Mouse (Mus musculus) heart, postnatal 0 days (tissue): Measurements from ENCODE around the gene Prmt8. TPM values are rescaled to one million over a fixed set of nuclear protein-coding genes. Genes with fewer than 3 reads are reported as not detected.
A peak's percentile ranks its signal among the peaks of the same experiment; 100 is the strongest.

Source experiments
- ATAC-seq: fragments of 200-750 bp; cut with Nextera tagmentation; 2 replicates; pipeline ENCODE4 v1.8.0; 2017; ENCODE audit warnings: low read depth, moderate number of reproducible peaks, moderate library complexity; ENCODE audit not compliant: insufficient read depth
- DNase-seq: peaks from one replicate; pipeline ENCODE4 v3.0.0-alpha.2; 2016; ENCODE audit warnings: low spot score
- H3K27ac ChIP-seq: fragments of 300-500 bp; sonication (generic); 2 replicates; pipeline ENCODE4 v1.5.1; 2014; ENCODE audit warnings: low read depth, mild to moderate bottlenecking
- H3K27me3 ChIP-seq: fragments of 300-500 bp; sonication (generic); 2 replicates; pipeline ENCODE4 v1.6.1; 2014; ENCODE audit warnings: low read length, mixed read lengths; ENCODE audit not compliant: control insufficient read depth, insufficient read depth
- H3K36me3 ChIP-seq: fragments of 300-500 bp; sonication (generic); replicated peaks from 2 replicates; pipeline ENCODE4 v1.6.1; 2014; ENCODE audit warnings: low read length, mixed read lengths; ENCODE audit not compliant: control insufficient read depth, insufficient read depth
- H3K4me1 ChIP-seq: fragments of 300-500 bp; sonication (generic); 2 replicates; pipeline ENCODE4 v1.6.1; 2014; ENCODE audit warnings: antibody characterized with exemption; ENCODE audit not compliant: control insufficient read depth, insufficient read depth
- H3K4me2 ChIP-seq: fragments of 300-500 bp; sonication (generic); 2 replicates; pipeline ENCODE4 v1.6.1; 2014; ENCODE audit warnings: low read depth, mild to moderate bottlenecking, low read length, moderate library complexity
- H3K4me3 ChIP-seq: fragments of 300-500 bp; sonication (generic); 2 replicates; pipeline ENCODE4 v1.5.1; 2014; ENCODE audit warnings: low read depth, low read length
- H3K9ac ChIP-seq: fragments of 300-500 bp; sonication (generic); replicated peaks from 2 replicates; pipeline ENCODE4 v1.6.1; 2014; ENCODE audit warnings: low read depth, low read length, mixed read lengths
- H3K9me3 ChIP-seq: fragments of 300-500 bp; sonication (generic); replicated peaks from 2 replicates; pipeline ENCODE4 v1.6.1; 2016; ENCODE audit warnings: low read length; ENCODE audit not compliant: control insufficient read depth
- CTCF ChIP-seq: IDR thresholded peaks from 2 replicates; pipeline ENCODE4 v1.5.1; 2016; ENCODE audit warnings: antibody characterized with exemption, control low read depth, low read depth
- EP300 ChIP-seq: IDR thresholded peaks from 2 replicates; pipeline ENCODE4 v1.6.1; 2016; ENCODE audit warnings: antibody characterized with exemption, low read depth
- WGBS: fragments of 180-500 bp; shearing (Covaris S2); extraction: QIAGEN DNeasy Blood & Tissue Kit; methylation state at CpG from one replicate; pipeline ENCODE4 v1.1.7; 2014; 5-methylcytosine and 5-hydroxymethylcytosine counted together
- polyA plus RNA-seq: library from polyadenylated mRNA; unstranded; fragments of >200 nt; fragmentation: Nextera tagmentation; extraction: Ambion mirVana; gene quantifications from 2 replicates; pipeline ENCODE4 v1.2.1, GENCODE M21; 2015
- total RNA-seq: library from RNA; depleted of rRNA; stranded (reverse); fragments of >200 nt; gene quantifications from 2 replicates; pipeline ENCODE4 v1.2.3, GENCODE M21; 2014; ENCODE audit warnings: low replicate concordance

Prmt8 gene
- total and polyA plus RNA-seq, 2 experiments from 2014 or later: not detected

GRCm38 (mm10) chr6:127735130-127735981, 33.9 kb downstream of the Prmt8 start:
- no peak overlapping the region for H3K27ac ChIP-seq
- no peak overlapping the region for H3K4me2 ChIP-seq
- 41% methylated on average over 13 of the region's 13 CpGs for WGBS

GRCm38 (mm10) chr6:127723126-127723525, 46.1 kb downstream of the Prmt8 start:
- Histone ChIP-seq H3K4me1 (no peaks in the 10 kb centered on the region), H3K4me3 (no peak overlapping the region), H3K4me2 (no peak overlapping the region), H3K9me3 (no peaks in the 10 kb centered on the region), H3K36me3 (no peaks in the 10 kb centered on the region), H3K27me3 (no peaks in the 10 kb centered on the region), H3K27ac (no peak overlapping the region), H3K9ac (no peak overlapping the region)
- DNase-seq: no peak
- WGBS: 51% methylated on average over 8 of the region's 8 CpGs
- ATAC-seq: no peak
- no peak for TF ChIP-seq CTCF
- TF ChIP-seq EP300: no peak

More at GRCm38 (mm10) chr6:127735130-127735981, 33.9 kb downstream of the Prmt8 start:
- Histone ChIP-seq H3K27me3 (no peaks in the 10 kb centered on the region), H3K9me3 (no peaks in the 10 kb centered on the region), H3K4me3 (no peak overlapping the region), H3K4me1 (0 out of 2 replicates have a peak, but pooled peaks cover 5% of the 10 kb centered on the region), H3K9ac (no peak overlapping the region), H3K36me3 (no peaks in the 10 kb centered on the region)
- TF ChIP-seq EP300 (no peak), CTCF (no peak)
- ATAC-seq (no peak), DNase-seq (no peak)

GRCm38 (mm10) chr6:127719875-127720274, 49.4 kb downstream of the Prmt8 start:
- no peak overlapping the region for H3K4me2 ChIP-seq
- H3K27me3 ChIP-seq: no peaks in the 10 kb centered on the region
- no peak overlapping the region for H3K9ac ChIP-seq
- ATAC-seq (no peak), DNase-seq (no peak)
- no peaks in the 10 kb centered on the region for H3K36me3 ChIP-seq
- no peak overlapping the region for H3K27ac ChIP-seq
- peaks cover 4% of the 10 kb centered on the region; the same call in 1 of the 2 replicates for H3K4me1 ChIP-seq
- no peak overlapping the region for H3K4me3 ChIP-seq
- H3K9me3 ChIP-seq: no peaks in the 10 kb centered on the region
- 77% methylated on average over 14 of the region's 14 CpGs for WGBS
- no peak for TF ChIP-seq CTCF
- no peak for TF ChIP-seq EP300

- no peaks in the 10 kb centered on the region for H3K9me3 ChIP-seq
- H3K27ac ChIP-seq: no peak overlapping the region
- TF ChIP-seq EP300: no peak
- no peak for TF ChIP-seq CTCF
- no peaks in the 10 kb centered on the region for H3K36me3 ChIP-seq
- H3K4me1 ChIP-seq: peaks cover 4% of the 10 kb centered on the region; the same call in 1 of the 2 replicates
- no peak overlapping the region for H3K4me2 ChIP-seq
- H3K9ac ChIP-seq: no peak overlapping the region
- DNase-seq (no peak), ATAC-seq (no peak)
- H3K27me3 ChIP-seq: no peaks in the 10 kb centered on the region
- 70% methylated on average over 21 of the region's 21 CpGs for WGBS
- H3K4me3 ChIP-seq: no peak overlapping the region
Observed at GRCm38 (mm10) chr6:127717239-127718137, 51.8 kb downstream of the Prmt8 start.

- Histone ChIP-seq H3K4me3 (no peak overlapping the region), H3K4me2 (no peak overlapping the region), H3K9ac (no peak overlapping the region), H3K27me3 (no peaks in the 10 kb centered on the region), H3K9me3 (no peaks in the 10 kb centered on the region), H3K27ac (no peak overlapping the region), H3K4me1 (peaks cover 4% of the 10 kb centered on the region; the same call in 1 of the 2 replicates), H3K36me3 (no peaks in the 10 kb centered on the region)
- ATAC-seq (no peak), DNase-seq (peak; percentile 39)
- 22% methylated on average over 5 of the region's 5 CpGs for WGBS
- TF ChIP-seq EP300: no peak
- no peak for TF ChIP-seq CTCF
Observed at GRCm38 (mm10) chr6:127715428-127715827, 53.8 kb downstream of the Prmt8 start.
